Mouse (Mus musculus) forebrain, embryonic 10.5 days (tissue): ENCODE data around the gene Tpcn2. TPM values are rescaled to one million over a fixed set of nuclear protein-coding genes. Genes with fewer than 3 reads are reported as not detected.

Experiments
- DNase-seq: peaks from one replicate; pipeline ENCODE4 v3.0.0-alpha.2; 2017; ENCODE audit warnings: low spot score; ENCODE audit errors: extremely low spot score
- H3K27ac ChIP-seq: fragments of 300-500 bp; sonication (generic); 2 replicates; pipeline ENCODE4 v1.5.1; 2016; ENCODE audit warnings: mild to moderate bottlenecking
- H3K27me3 ChIP-seq: fragments of 300-500 bp; sonication (generic); 2 replicates; pipeline ENCODE4 v1.6.1; 2016; ENCODE audit warnings: mild to moderate bottlenecking; ENCODE audit not compliant: poor library complexity, severe bottlenecking
- H3K36me3 ChIP-seq: fragments of 300-500 bp; sonication (generic); replicated peaks from 2 replicates; pipeline ENCODE4 v1.6.1; 2016; ENCODE audit warnings: mild to moderate bottlenecking, moderate library complexity
- H3K4me1 ChIP-seq: fragments of 300-500 bp; sonication (generic); 2 replicates; pipeline ENCODE4 v1.6.1; 2016
- H3K4me3 ChIP-seq: fragments of 300-500 bp; sonication (generic); 2 replicates; pipeline ENCODE4 v1.5.1; 2016; ENCODE audit warnings: mild to moderate bottlenecking, moderate library complexity
- H3K9me3 ChIP-seq: fragments of 300-500 bp; sonication (generic); 2 replicates; pipeline ENCODE4 v1.6.1; 2016; ENCODE audit warnings: mild to moderate bottlenecking, moderate library complexity
- WGBS: fragments of 180-500 bp; shearing (Covaris S2); methylation state at CpG from one replicate; pipeline ENCODE4 v1.1.7; 2016; 5-methylcytosine and 5-hydroxymethylcytosine counted together
- polyA plus RNA-seq: library from polyadenylated mRNA; unstranded; fragments of >200 nt; fragmentation: Nextera tagmentation; extraction: Ambion mirVana; gene quantifications from 2 replicates; pipeline ENCODE4 v1.2.1, GENCODE M21; 2016

The Tpcn2 gene
- polyA plus RNA-seq, 1 experiment from 2014 or later, result 5.9 TPM

DNA sequence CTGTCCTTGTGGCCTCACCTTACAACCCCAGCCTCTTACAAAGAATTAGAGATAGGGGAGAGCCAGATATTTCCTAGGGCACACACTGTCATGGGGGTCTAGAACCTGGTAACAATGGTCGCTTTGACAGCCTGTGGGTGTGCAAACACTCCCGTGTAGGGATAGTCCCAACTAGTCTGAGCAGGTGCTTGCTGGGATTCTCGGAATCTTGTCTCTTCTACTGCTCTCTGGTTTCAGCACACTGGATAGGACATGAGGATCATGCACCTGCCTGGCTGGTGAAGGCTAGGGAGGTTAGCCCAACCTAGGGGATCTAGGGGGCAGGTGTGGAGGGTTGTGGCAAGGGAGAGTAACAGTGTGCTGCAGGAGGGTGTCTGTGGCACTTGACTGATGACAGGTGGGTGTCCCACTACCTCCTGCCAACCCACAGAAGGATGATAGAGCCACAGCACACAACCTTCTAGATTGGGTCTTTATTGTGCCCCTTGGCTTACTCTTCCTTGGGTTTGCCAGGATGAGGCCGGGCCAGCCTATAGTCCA, 78.4 kb downstream of the Tpcn2 start:
- WGBS, result 81% methylated on average over 4 of the region's 4 CpGs
- peak overlapping the region; percentile 39 for H3K4me3 ChIP-seq

DNA sequence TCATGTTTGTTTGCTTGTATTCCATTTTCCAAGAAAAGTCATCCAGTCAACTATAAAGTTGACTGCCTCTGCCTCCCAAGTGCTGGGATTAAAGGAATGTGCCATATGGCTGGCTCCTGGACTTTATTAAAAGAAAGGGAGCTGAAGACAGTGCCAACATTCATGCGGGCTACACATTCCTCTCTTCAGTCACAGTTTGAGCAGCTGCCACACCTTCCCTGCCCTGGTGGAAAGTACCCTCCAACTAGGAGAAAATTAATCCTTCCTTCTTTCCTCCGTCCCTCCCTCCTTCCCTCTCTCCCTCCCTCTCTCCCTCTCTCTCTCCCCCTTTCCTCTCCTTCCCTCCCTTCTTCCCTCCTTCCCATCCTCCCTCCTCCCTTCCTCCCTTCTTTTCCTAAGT, 84.1 kb downstream of the Tpcn2 start:
- Histone ChIP-seq H3K9me3 (peaks cover 7% of the 10 kb centered on the region; the same call in 1 of the 2 replicates), H3K4me3 (no peak overlapping the region), H3K27me3 (no peaks in the 10 kb centered on the region), H3K4me1 (peaks cover 39% of the 10 kb centered on the region), H3K36me3 (no peaks in the 10 kb centered on the region), H3K27ac (0 out of 2 replicates have a peak overlapping the region, but pooled peaks have one; percentile 35)
- no peak for DNase-seq
- WGBS, result 63% methylated on average over 2 of the region's 2 CpGs

More for the DNA sequence above, 78.4 kb downstream of the Tpcn2 start:
- peak overlapping the region; percentile 98 for H3K27ac ChIP-seq
- no peaks in the 10 kb centered on the region for H3K27me3 ChIP-seq
- H3K36me3 ChIP-seq, result no peaks in the 10 kb centered on the region
- peaks cover 7% of the 10 kb centered on the region; the same call in 1 of the 2 replicates for H3K9me3 ChIP-seq
- H3K4me1 ChIP-seq, result peaks cover 48% of the 10 kb centered on the region
- no peak for DNase-seq

DNA sequence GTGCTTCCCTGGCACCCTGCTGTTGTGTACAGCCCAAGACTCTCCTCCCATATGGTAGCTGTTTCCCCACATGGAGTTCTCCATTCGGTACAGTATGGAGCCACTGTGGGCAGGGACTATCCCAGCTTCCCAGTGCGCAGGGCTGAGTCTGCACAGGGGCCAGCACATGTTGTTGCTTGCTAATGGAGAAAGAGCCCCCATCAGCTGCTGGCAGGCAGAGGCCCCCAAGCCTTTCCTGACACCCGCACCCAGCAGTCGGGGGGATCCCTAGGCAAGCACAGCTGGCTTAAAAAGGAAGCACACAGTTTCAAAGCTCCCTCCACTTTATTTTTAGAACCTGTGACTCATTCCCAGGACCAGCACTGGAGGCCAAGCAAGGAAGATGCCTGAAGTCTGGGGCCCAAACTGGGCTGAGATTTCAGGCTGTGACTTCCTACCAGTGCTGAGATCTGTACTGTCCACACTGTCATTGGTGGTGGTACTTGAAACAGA, 85.5 kb downstream of the Tpcn2 start:
- Histone ChIP-seq H3K36me3 (no peaks in the 10 kb centered on the region), H3K4me1 (peaks cover 37% of the 10 kb centered on the region), H3K9me3 (peaks cover 7% of the 10 kb centered on the region; the same call in 1 of the 2 replicates), H3K4me3 (no peak overlapping the region), H3K27ac (peak overlapping the region; percentile 72), H3K27me3 (no peaks in the 10 kb centered on the region)
- WGBS, result 77% methylated on average over 4 of the region's 4 CpGs
- DNase-seq, result no peak

DNA sequence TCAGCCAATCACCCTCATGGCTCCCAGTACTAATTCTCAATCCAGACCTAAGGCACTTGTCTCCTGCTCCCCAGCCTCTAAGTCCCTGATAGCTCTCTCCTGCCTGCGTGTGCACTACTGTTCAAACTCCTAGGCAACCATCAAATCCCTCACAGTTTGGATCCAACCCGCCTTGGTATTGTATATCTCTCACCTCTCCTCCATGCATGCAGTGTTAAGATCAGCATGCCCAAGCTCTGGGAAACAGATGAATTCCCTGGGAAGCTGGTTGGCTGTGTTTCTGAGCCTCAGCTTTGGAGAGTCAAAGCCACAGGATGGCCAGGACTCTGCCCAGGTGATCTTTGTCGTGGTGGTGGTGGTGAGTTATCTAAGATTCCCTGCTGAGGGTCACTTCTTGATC, 86.1 kb downstream of the Tpcn2 start:
- peaks cover 7% of the 10 kb centered on the region; the same call in 1 of the 2 replicates for H3K9me3 ChIP-seq
- WGBS, result 55% methylated on average over 3 of the region's 3 CpGs
- no peak overlapping the region for H3K4me3 ChIP-seq
- H3K27ac ChIP-seq, result peak overlapping the region; percentile 72
- DNase-seq, result no peak
- H3K27me3 ChIP-seq, result no peaks in the 10 kb centered on the region
- H3K36me3 ChIP-seq, result no peaks in the 10 kb centered on the region
- peaks cover 37% of the 10 kb centered on the region for H3K4me1 ChIP-seq

DNA sequence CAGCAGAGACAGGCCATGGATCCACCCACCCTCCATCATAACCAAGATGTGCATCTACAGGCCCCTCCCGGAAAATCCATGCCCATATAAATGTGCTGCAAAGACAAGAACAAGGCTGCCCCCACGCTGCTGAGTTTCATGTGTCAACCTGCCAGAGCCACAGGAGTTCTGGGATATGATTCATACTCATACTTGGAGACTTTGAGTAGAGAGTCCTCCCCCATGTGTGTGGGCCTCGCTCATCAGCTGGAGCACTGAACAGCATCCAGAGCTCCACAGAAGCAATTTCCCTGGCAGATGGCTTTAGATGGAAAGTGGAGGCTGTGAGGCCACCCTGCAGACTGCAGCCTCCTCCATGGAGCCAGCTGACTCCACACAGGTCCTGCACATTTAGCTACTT, 86.8 kb downstream of the Tpcn2 start:
- Histone ChIP-seq H3K27me3 (no peaks in the 10 kb centered on the region), H3K36me3 (no peaks in the 10 kb centered on the region), H3K4me3 (no peak overlapping the region), H3K27ac (0 out of 2 replicates have a peak overlapping the region, but pooled peaks have one; percentile 2), H3K9me3 (peaks cover 7% of the 10 kb centered on the region; the same call in 1 of the 2 replicates), H3K4me1 (peaks cover 37% of the 10 kb centered on the region)
- WGBS, result 89% methylated on average over 3 of the region's 3 CpGs
- DNase-seq, result no peak

DNA sequence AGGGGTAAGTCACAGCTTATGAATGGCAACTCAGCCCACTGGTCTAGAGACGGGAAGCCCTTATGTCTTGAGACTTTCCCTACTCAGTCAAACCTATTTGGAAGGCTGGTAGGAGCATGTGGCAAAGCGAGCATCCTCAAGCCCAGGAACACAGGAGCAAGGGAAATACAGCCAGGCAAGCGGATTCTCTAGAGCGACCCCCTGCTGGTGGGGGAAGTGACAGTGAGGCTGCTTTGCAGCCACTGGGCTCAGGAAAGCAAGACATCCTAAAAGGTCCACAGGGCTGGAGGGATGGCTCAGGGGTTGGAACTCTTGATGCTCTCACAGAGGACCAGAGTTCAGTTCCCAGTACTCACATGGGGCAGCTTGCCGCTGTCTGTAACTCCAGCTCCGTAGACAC, 87.5 kb downstream of the Tpcn2 start:
- peaks cover 3% of the 10 kb centered on the region; the same call in 1 of the 2 replicates for H3K9me3 ChIP-seq
- no peaks in the 10 kb centered on the region for H3K36me3 ChIP-seq
- no peaks in the 10 kb centered on the region for H3K27me3 ChIP-seq
- WGBS, result 80% methylated on average over 6 of the region's 6 CpGs
- no peak for DNase-seq
- peak overlapping the region; percentile 26; the same call in 1 of the 2 replicates for H3K27ac ChIP-seq
- peaks cover 37% of the 10 kb centered on the region for H3K4me1 ChIP-seq
- no peak overlapping the region for H3K4me3 ChIP-seq

DNA sequence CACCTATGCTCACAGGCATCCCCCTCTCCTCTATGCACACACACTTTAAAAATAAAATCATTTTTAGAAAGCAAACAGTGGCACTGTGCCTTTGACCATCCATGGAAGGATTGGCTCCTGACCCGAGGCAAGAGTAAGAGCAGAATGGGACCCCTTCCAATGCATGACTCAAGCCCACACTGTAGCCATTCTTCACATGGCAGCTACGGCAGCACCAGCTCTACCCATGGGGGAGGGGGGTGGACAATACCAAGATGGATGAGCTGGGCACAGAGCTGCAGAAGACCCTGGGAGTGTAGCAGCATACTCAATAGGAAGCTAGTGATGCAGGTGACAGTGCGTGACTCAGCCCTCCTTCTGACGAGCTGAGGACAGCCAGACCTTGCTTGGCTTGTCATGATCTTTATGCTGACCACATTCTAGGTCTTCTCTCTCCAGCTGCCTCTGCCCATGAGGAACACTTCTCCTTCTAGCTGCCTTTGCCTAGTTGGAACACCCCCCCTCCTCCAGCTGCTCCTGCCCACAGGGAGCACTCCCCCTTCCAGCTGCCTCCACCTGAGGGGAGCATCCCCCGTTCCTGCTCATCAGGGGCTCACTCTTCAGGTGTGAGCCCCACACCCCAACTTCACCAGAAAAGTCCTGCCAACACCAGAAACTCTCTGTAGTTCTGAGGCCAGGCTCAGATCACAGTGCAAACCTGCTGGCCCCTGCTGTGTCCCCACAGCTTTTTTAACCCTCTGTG, 88.5 kb downstream of the Tpcn2 start:
- 75% methylated on average over 5 of the region's 5 CpGs for WGBS
- DNase-seq, result no peak
- H3K4me1 ChIP-seq, result peaks cover 37% of the 10 kb centered on the region

DNA sequence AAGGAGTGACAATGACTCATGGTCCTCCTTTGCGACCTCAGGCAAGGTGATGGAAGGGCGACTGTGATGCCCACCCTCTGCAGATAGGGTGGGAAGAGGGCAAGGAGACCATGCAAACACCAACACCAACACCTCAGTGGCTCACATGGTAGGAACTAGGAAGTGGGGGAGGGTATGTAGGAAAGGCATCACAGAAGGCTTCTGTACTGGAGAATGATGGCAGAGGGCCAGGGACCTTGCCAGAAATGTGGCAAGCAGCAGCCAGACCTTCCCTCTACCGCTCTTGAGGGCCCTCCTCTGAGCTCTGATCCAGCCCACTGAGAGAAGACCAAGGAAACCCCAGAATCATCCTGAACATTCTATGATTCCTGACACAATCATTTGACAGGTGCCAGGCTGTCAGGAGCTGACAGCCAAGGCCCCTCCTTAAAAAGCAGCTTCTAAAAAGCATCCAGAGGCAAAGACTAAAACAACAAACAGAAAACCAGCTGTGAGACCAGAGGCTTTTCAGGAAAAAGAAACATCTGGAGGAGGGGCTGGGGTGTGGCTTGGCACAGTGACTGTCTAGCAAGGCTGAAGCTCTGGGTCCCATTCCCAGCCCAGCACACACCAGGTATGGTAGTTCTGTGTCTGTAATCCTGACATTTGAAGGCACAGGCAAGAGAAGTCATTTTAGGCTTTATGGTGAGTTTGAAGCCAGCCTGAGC, 89.2 kb downstream of the Tpcn2 start:
- WGBS, result 85% methylated on average over 3 of the region's 3 CpGs
- H3K27me3 ChIP-seq, result 0 out of 2 replicates have a peak, but pooled peaks cover 5% of the 10 kb centered on the region
- peaks cover 34% of the 10 kb centered on the region for H3K4me1 ChIP-seq
- H3K36me3 ChIP-seq, result no peaks in the 10 kb centered on the region
- DNase-seq, result no peak
- peak overlapping the region; percentile 48 for H3K27ac ChIP-seq
- no peak overlapping the region for H3K4me3 ChIP-seq
- no peaks in the 10 kb centered on the region for H3K9me3 ChIP-seq

More for the DNA sequence above, 88.5 kb downstream of the Tpcn2 start:
- Histone ChIP-seq H3K27ac (peak overlapping the region; percentile 48), H3K9me3 (no peaks in the 10 kb centered on the region), H3K36me3 (no peaks in the 10 kb centered on the region), H3K27me3 (0 out of 2 replicates have a peak, but pooled peaks cover 5% of the 10 kb centered on the region), H3K4me3 (no peak overlapping the region)

DNA sequence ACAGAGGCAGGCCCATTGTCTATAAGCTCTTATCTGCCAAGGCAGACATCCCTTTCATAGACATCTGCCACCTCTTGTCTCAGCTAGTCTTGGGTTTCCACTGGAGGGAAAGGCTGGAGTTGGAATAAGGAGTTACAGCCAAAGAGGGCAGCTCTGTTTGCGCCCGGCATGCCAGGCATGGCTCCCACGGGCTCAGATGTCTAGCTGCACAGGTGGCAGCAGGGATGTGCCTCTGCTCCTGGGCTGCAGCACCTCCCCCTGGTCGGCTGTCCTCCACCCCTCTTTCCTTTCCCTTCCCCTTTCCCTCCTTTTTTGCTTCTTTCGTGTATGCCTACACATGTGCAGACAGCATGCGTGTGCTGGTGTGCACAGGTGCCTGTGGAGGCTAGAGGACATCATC, 91.0 kb downstream of the Tpcn2 start:
- peaks cover 29% of the 10 kb centered on the region for H3K4me1 ChIP-seq
- WGBS, result 80% methylated on average over 6 of the region's 6 CpGs

DNA sequence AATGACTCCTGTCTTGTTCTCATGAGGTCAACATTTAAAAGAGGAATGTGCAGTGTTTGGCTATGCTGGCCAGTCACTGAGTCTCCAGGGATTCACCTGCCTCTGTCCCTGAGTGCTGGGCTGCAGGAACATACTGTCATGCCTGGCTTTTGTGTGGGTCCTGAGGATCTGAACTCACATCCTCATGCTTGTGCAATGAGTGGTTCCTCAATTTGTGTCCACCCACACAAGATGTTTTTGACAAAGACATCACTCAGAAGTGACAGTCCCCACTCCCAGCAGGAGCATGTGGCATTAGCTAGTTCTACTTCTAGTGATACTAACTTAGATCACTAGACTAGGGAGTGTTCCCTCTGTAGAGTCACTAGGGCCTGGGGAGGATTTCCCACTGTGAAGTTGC, 93.3 kb downstream of the Tpcn2 start:
- Histone ChIP-seq H3K9me3 (no peaks in the 10 kb centered on the region), H3K27ac (peak overlapping the region; percentile 2; the same call in 1 of the 2 replicates), H3K36me3 (no peaks in the 10 kb centered on the region), H3K4me1 (peaks cover 19% of the 10 kb centered on the region), H3K4me3 (no peak overlapping the region), H3K27me3 (0 out of 2 replicates have a peak, but pooled peaks cover 5% of the 10 kb centered on the region)
- DNase-seq, result no peak

More for the DNA sequence above, 91.0 kb downstream of the Tpcn2 start:
- H3K27me3 ChIP-seq, result 0 out of 2 replicates have a peak, but pooled peaks cover 5% of the 10 kb centered on the region
- H3K4me3 ChIP-seq, result no peak overlapping the region
- H3K36me3 ChIP-seq, result no peaks in the 10 kb centered on the region
- H3K9me3 ChIP-seq, result no peaks in the 10 kb centered on the region
- DNase-seq, result no peak
- peak overlapping the region; percentile 22; the same call in 1 of the 2 replicates for H3K27ac ChIP-seq

DNA sequence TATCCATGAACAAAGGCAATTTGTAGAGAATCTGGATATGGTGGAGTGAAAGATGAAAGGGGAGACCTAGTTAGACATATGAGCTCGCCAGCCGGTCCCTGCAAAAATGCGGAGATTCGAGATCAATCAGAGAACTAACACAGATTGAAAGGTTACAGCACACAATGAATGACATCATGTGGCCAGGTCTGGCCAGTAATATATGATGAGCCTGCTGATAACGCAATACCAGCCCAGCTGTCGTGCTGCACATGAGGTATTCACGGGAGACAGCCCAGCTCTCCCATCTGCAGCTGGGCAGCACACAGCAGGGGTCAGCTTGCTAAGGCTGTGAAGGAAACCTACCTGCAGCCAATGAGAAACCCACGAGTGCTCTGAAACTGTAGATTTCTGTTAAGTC, 94.5 kb downstream of the Tpcn2 start:
- H3K27ac ChIP-seq, result 0 out of 2 replicates have a peak overlapping the region, but pooled peaks have one; percentile 21
- H3K4me3 ChIP-seq, result no peak overlapping the region
- no peaks in the 10 kb centered on the region for H3K36me3 ChIP-seq
- H3K4me1 ChIP-seq, result peaks cover 8% of the 10 kb centered on the region
- WGBS, result 70% methylated on average over 8 of the region's 8 CpGs
- no peaks in the 10 kb centered on the region for H3K9me3 ChIP-seq
- 0 out of 2 replicates have a peak, but pooled peaks cover 5% of the 10 kb centered on the region for H3K27me3 ChIP-seq
- no peak for DNase-seq

DNA sequence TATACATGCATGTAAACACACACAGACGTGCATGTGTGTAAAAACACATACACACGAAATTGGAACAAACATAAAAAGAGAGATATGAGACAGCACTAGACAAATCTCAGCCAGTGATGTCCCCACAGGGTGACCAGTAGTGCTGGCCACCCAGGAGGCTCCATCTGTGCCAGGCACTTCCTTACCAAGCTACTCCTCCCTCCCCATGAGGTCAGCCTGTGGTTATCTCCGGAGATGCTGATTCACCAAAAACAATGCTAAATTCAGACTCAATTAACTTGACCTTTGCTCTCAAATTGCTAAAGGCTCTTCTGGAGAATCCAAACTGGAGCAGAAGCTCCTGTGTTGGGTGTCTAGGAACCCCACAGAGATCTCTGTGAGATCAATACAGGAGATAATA, 96.0 kb downstream of the Tpcn2 start:
- 77% methylated on average over 3 of the region's 3 CpGs for WGBS
- Histone ChIP-seq H3K9me3 (no peaks in the 10 kb centered on the region), H3K27me3 (0 out of 2 replicates have a peak, but pooled peaks cover 5% of the 10 kb centered on the region), H3K36me3 (no peaks in the 10 kb centered on the region), H3K27ac (no peak overlapping the region), H3K4me3 (no peak overlapping the region), H3K4me1 (peaks cover 8% of the 10 kb centered on the region)
- DNase-seq, result no peak
